Mouse (Mus musculus): ENCODE results near the gene Ociad1. TPM values are rescaled to one million over a fixed set of nuclear protein-coding genes. Genes with fewer than 3 reads are reported as not detected.

The Ociad1 gene
- total RNA-seq (2022), result 100 to 1,000 TPM; 233 to 264 (median 240) TPM

GRCm38 (mm10) chr5:73292502-73293457, at the start of gene Ociad1:
Gene Ociad1, plus strand, starts transcription at chr5:73292784.
- peak; percentile 94 for DNase-seq (ENCODE audit: low spot score)

- no peak for DNase-seq (ENCODE audit: low spot score)
These were observed 48.2 kb upstream of the Ociad1 start for GRCm38 (mm10) chr5:73244403-73244802.

- DNase-seq (ENCODE audit: low spot score), result no peak
These were observed 46.2 kb upstream of the Ociad1 start for GRCm38 (mm10) chr5:73246414-73246813.

- no peak for DNase-seq (ENCODE audit: low spot score)
These were observed 44.4 kb upstream of the Ociad1 start for GRCm38 (mm10) chr5:73248211-73248610.

GRCm38 (mm10) chr5:73249341-73249740, 43.2 kb upstream of the Ociad1 start:
- no peak for DNase-seq (ENCODE audit: low spot score)

- no peak for DNase-seq (ENCODE audit: low spot score)
These were observed 39.8 kb upstream of the Ociad1 start for GRCm38 (mm10) chr5:73252739-73253138.

- DNase-seq (ENCODE audit: low spot score), result no peak
These were observed 37.9 kb upstream of the Ociad1 start for GRCm38 (mm10) chr5:73254660-73255059.

- DNase-seq (ENCODE audit: low spot score), result peak; percentile 47
These were observed 37.0 kb upstream of the Ociad1 start for GRCm38 (mm10) chr5:73255321-73256251.

- peak; percentile 98 for DNase-seq (ENCODE audit: low spot score)
These were observed 36.1 kb upstream of the Ociad1 start, which contains the start of gene Fryl for GRCm38 (mm10) chr5:73256352-73257065. Gene Fryl, minus strand, starts transcription at chr5:73256619.

GRCm38 (mm10) chr5:73257096-73257495, 35.5 kb upstream of the Ociad1 start:
- no peak for DNase-seq (ENCODE audit: low spot score)

- no peak for DNase-seq (ENCODE audit: low spot score)
These were observed 34.9 kb upstream of the Ociad1 start for GRCm38 (mm10) chr5:73257723-73258122.

- DNase-seq (ENCODE audit: low spot score), result no peak
These were observed 28.5 kb upstream of the Ociad1 start for GRCm38 (mm10) chr5:73264122-73264521.

- no peak for DNase-seq (ENCODE audit: low spot score)
These were observed 27.1 kb upstream of the Ociad1 start for GRCm38 (mm10) chr5:73265460-73265859.

- DNase-seq (ENCODE audit: low spot score), result no peak
These were observed 23.9 kb upstream of the Ociad1 start for GRCm38 (mm10) chr5:73268636-73269213.

- no peak for DNase-seq (ENCODE audit: low spot score)
These were observed 22.0 kb upstream of the Ociad1 start for GRCm38 (mm10) chr5:73270612-73271011.

- DNase-seq (ENCODE audit: low spot score), result no peak
These were observed 19.4 kb upstream of the Ociad1 start for GRCm38 (mm10) chr5:73273171-73273570.

GRCm38 (mm10) chr5:73274941-73275340, 17.6 kb upstream of the Ociad1 start:
- DNase-seq (ENCODE audit: low spot score), result no peak

GRCm38 (mm10) chr5:73279190-73279589, 13.4 kb upstream of the Ociad1 start:
- DNase-seq (ENCODE audit: low spot score), result no peak

- DNase-seq (ENCODE audit: low spot score), result no peak
These were observed 12.6 kb upstream of the Ociad1 start for GRCm38 (mm10) chr5:73279732-73280566.

GRCm38 (mm10) chr5:73280567-73280850, 12.1 kb upstream of the Ociad1 start:
- no peak for DNase-seq (ENCODE audit: low spot score)
